Mouse (Mus musculus): Measurements from ENCODE around the gene Zzz3.
A peak's percentile ranks its signal among the peaks of the same experiment; 100 is the strongest.

The Zzz3 gene

GRCm38 (mm10) chr3:152466849-152467248 is 71.6 kb downstream of the Zzz3 start:
- DNase-seq (ENCODE audit: low spot score in 2 of 2), result no peak

DNA sequence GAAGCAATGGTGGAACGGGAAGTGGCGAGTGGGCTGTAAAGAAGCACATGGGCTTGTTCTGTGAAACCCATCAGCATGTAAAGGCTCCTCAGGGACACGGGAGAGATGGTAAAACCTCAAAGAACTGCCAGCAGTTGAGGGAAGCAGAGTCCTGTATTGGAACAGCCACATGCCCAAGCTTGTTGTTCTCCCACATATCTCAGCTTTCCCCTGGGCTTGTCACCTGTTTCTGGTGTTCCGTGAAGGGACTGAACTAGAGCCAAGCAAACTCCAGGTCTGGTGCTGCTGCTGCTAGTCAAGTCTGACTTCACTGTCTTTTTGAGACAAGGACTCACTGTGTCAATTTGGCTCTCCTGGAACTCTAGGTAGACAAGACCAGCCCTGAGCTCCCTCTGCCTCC is 72.0 kb downstream of the Zzz3 start:
- DNase-seq (ENCODE audit: low spot score in 2 of 2), result no peak

- DNase-seq (ENCODE audit: low spot score in 2 of 2), result no peak
These were observed 72.8 kb downstream of the Zzz3 start for GRCm38 (mm10) chr3:152468032-152468431.

DNA sequence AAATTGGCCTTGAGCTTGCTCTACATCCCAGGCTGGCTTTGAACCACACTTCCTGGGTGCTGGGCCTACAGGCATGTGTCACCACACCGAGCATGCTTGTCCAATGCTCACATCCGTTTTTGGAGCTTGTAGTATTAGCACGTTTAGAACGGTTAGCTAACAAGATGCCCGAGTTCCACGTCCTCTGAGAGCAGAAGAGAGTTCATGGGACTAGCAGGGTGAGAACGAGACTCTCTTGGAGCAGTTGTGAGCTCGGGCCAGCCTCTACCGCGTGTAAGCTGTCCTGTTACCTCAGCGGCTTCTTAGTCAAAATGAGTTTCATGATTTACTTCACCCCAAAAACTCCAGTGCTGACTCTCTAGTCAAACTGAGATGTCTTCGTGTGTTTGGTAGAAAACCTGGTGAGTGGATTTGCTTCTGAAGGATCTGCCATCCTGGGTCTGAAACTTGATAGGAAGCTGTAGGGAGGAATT is 73.3 kb downstream of the Zzz3 start:
- DNase-seq (ENCODE audit: low spot score in 2 of 2), result no peak

- no peak for DNase-seq (ENCODE audit: low spot score in 2 of 2)
These were observed 74.3 kb downstream of the Zzz3 start for GRCm38 (mm10) chr3:152469423-152470200.

DNA sequence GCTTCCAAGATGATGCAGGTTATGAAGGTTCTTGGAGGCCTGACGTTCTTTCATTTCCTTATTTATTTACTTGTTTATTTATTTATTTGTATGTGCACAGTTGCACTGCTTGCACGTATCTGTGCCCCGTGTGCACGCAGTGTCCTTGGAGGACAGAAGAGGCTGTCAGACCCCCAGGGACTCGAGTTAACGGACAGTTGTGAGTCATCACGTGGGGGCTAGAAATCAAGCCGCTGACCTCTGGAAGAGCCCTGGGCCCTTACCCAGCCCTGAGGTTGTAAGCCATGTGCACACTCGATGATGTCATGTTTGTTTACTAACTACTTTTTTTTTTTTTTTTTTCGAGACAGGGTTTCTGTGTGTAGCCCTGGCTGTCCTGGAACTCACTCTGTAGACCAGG is 75.1 kb downstream of the Zzz3 start:
- no peak for DNase-seq (ENCODE audit: low spot score in 2 of 2)

- no peak for DNase-seq (ENCODE audit: low spot score in 2 of 2)
These were observed 77.4 kb downstream of the Zzz3 start for GRCm38 (mm10) chr3:152472676-152473075.

DNA sequence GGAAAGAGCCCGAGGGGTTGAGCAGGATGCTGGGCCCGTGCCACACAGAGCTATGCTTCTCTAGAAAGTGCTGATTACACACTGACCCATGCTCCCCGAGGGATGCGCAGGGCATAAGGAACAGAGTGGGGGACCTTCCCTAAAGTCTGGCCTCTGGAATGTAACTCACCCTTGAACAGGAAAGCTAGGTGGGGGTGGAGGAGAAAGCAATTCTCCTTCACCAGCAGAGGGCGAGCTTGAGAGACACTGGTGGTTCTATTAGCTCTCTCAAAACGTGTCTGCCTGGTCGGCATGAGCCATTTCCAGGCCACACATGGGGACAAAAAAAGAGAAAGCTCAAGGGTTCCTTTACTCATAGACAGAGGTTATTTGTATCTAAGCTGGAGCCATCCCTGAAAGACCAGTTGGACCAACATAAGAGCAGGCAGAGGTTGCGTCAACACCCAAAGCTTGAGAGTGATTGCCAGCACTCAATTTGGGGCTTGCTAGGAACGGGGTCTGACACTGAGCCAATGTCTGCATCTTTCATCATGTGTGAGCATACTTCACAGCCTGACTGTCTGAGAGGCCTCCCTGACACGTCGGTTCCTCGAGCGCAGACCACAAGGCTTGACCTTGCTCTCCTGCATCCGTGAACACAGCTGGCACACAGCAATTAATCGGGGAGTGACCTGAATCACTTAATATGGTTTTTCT is 79.5 kb downstream of the Zzz3 start:
- peak in 1 of 2 experiments; percentile 34 for DNase-seq (ENCODE audit: low spot score in 2 of 2)

- no peak for DNase-seq (ENCODE audit: low spot score in 2 of 2)
These were observed 80.0 kb downstream of the Zzz3 start for GRCm38 (mm10) chr3:152475278-152475669.

- no peak for DNase-seq (ENCODE audit: low spot score in 2 of 2)
These were observed 80.6 kb downstream of the Zzz3 start for GRCm38 (mm10) chr3:152475894-152476293.

DNA sequence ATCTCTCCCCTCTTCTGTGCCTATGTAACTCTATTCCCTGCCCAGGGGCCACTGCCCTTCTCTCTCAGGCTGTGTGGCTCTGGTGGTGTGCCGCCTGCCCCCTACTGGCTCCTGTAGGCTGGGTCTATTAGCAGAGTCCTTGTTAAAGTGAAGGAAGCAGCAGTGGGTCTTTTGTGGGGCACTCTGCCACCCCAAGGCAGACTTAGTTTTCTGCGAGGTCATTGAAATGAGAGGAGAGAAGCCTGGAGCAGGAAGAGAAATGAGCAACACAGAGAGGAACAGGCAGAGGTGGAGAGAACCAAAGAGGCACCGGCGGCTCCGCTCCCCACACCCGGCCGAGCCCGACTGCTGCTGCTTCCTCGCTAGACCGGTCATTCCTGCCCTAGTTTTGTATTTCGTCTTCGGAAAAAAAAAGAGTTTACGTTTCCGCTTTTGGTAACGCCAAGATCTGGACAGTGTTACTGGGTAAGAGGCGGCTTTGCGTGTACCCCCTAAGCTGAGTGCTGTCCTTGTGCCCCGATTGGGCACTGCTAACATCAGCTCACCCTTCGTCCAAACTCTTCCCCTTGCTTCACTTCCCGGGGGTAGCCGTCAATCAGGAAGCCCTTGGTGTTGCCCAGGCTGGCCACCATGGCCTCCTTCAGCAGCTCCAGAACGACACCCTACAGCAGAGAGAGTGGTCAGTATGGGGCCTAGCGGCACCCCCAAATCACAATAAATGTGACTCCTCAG is 82.7 kb downstream of the Zzz3 start:
- DNase-seq (ENCODE audit: low spot score in 2 of 2), result peak; percentile 40 to 44

GRCm38 (mm10) chr3:152478599-152479435 is 83.5 kb downstream of the Zzz3 start:
- DNase-seq (ENCODE audit: low spot score in 2 of 2), result no peak

- no peak for DNase-seq (ENCODE audit: low spot score in 2 of 2)
These were observed 85.1 kb downstream of the Zzz3 start for GRCm38 (mm10) chr3:152480336-152480735.

GRCm38 (mm10) chr3:152482182-152482581 is 86.9 kb downstream of the Zzz3 start:
- DNase-seq (ENCODE audit: low spot score in 2 of 2), result no peak

DNA sequence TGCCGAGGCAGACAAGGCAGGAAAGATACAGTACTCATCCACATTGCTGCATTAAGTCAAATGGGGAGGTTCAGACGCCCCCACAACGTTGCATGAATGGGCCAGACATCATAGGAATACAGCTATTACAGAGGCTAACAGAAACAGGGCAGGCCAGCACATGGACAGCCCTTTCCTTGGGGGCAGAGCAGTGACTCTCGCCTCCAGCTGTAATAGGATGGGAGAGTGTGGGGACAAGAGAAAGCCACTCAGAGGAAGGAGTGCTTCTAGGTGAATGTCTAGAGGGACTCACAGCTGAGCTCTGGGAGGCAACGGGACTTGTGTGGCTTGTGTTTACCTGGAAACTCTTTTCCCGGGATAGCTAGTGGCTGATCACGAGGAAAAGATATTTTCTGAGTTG is 88.5 kb downstream of the Zzz3 start:
- DNase-seq (ENCODE audit: low spot score in 2 of 2), result no peak

DNA sequence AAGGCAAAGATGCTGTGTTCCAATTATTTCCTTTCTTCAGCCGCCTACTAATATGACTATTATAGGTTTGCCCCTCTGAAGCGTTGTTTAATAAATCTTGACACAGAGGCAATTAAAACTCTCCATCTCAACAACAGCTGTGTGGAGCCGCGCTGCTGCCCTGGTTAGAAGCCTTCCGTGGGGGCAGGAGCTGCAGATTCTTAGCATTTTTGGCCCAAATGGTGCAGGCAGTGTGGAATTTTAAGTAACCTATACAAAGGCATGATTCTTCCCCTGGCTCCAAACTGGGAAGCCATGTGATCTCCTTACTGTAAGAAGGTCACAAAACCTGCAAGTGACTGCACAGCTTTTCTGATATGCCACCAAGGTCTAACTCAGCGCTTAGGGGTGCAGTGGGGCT is 88.9 kb downstream of the Zzz3 start:
- no peak for DNase-seq (ENCODE audit: low spot score in 2 of 2)

DNA sequence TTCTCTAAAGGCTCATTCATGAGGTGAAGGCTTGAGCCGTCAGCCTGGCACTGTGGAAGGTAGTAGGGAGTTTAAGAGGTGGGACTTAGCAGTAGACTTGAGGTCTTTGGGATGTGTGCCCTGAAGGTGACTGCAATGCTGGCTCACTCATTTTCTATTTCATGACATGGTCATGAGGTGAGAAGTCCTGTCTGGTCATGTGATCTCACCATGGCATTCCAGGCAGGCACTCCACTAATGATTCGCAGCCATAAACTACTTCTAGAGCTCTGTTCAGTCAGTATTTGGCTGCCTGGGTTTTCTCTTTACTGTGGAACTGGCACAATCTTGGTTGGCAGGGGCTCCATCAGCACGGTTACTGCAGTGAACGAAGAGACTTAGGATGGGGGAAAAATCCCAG is 93.7 kb downstream of the Zzz3 start:
- DNase-seq (ENCODE audit: low spot score in 2 of 2), result no peak

- DNase-seq (ENCODE audit: low spot score in 2 of 2), result no peak
These were observed 95.2 kb downstream of the Zzz3 start for GRCm38 (mm10) chr3:152490423-152490822.

DNA sequence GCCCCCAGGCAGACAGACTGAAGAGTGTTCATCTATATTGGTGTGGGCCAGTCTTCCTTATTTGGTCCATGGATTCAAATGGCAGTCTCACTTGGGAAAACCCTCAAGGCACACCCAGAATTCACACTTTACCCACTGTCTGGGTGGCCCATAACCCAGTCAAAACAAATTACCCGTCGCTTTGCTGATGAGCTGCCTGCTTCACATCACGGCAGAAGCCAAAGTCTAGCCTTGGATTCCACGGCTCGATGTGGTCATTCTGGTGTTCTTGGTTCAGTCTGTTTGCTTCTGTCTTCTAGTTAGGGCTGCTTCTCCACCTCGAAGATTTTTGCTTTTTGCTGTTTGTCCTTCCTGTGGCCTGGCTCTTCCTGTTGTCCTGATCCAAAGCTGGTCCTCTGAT is 97.0 kb downstream of the Zzz3 start:
- no peak for DNase-seq (ENCODE audit: low spot score in 2 of 2)

GRCm38 (mm10) chr3:152493813-152494212 is 98.5 kb downstream of the Zzz3 start:
- DNase-seq (ENCODE audit: low spot score in 2 of 2), result no peak

DNA sequence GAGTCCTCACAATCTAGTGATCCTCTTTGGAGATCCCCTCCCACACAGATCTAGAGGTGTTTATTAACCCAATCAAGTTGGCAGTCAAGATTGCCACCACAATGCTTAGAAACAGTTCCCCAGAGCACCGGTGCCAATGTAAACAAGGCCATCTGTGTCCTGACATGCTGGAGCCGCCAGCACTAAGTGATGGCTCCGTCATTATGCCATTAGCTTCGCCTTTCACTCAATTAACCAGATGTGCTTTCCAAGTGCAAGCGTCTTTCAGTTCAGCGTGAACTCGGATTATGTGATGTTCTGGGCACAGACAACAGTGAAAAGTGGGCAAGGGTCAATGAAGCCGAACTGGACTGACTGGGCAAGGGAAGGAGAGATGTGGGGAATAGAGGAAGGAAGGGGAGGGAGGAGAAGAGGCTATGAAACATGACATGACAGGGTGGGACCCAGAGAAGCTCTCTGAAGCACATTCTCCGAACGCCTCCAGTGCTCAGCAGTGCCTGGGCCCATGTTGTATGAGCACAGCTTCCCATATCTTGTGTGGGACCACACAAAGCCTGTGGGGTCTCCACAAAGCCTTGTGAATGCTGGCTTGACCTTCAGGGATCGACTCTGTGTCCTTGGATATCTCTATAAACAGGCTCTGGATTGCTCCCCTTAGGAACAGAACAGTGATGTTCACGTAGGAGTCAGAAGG is 99.5 kb downstream of the Zzz3 start:
- no peak for DNase-seq (ENCODE audit: low spot score in 2 of 2)

All from spleen, postnatal 14 days (tissue).